Mouse (Mus musculus) neural tube, embryonic 10.5 days (tissue): ENCODE results near the gene Gpr171.
"Not testable (repeated sequence)": the region's sequence is repeated elsewhere in the genome, so short reads cannot be mapped to it uniquely, and the experiment has no call there.

Experiments used
- DNase-seq: peaks from one replicate; pipeline ENCODE4 v3.0.0-alpha.2; 2017; ENCODE audit warnings: low spot score; ENCODE audit errors: extremely low spot score

Gene Gpr171

GRCm38 (mm10) chr3:59101218-59101986 is at the start of gene Gpr171:
Gene Gpr171, minus strand, starts transcription at chr3:59101821.
- DNase-seq: no peak

- DNase-seq: no peak
Observed at GRCm38 (mm10) chr3:59150624-59151023, 49.0 kb upstream of the Gpr171 start.

- no peak for DNase-seq
Observed at GRCm38 (mm10) chr3:59149646-59150045, 48.0 kb upstream of the Gpr171 start.

GRCm38 (mm10) chr3:59145194-59145593 is 43.6 kb upstream of the Gpr171 start:
- DNase-seq: no peak

GRCm38 (mm10) chr3:59141507-59142305 is 40.1 kb upstream of the Gpr171 start:
- DNase-seq: no peak

GRCm38 (mm10) chr3:59140941-59141340 is 39.3 kb upstream of the Gpr171 start:
- not testable (repeated sequence) for DNase-seq

- no peak for DNase-seq
Observed at GRCm38 (mm10) chr3:59140115-59140514, 38.5 kb upstream of the Gpr171 start.

- DNase-seq: no peak
Observed at GRCm38 (mm10) chr3:59139651-59140051, 38.0 kb upstream of the Gpr171 start.

GRCm38 (mm10) chr3:59138946-59139468 is 37.4 kb upstream of the Gpr171 start:
- no peak for DNase-seq

- no peak for DNase-seq
Observed at GRCm38 (mm10) chr3:59135911-59136653, 34.5 kb upstream of the Gpr171 start.

GRCm38 (mm10) chr3:59133189-59133588 is 31.6 kb upstream of the Gpr171 start:
- no peak for DNase-seq

- DNase-seq: no peak
Observed at GRCm38 (mm10) chr3:59131966-59132365, 30.3 kb upstream of the Gpr171 start.

GRCm38 (mm10) chr3:59131081-59131480 is 29.5 kb upstream of the Gpr171 start:
- DNase-seq: no peak

GRCm38 (mm10) chr3:59130431-59130830 is 28.8 kb upstream of the Gpr171 start:
- DNase-seq: no peak

GRCm38 (mm10) chr3:59129547-59129946 is 27.9 kb upstream of the Gpr171 start:
- DNase-seq: no peak

GRCm38 (mm10) chr3:59128681-59129080 is 27.1 kb upstream of the Gpr171 start:
- no peak for DNase-seq

- no peak for DNase-seq
Observed at GRCm38 (mm10) chr3:59125783-59126555, 24.3 kb upstream of the Gpr171 start.

GRCm38 (mm10) chr3:59125022-59125421 is 23.4 kb upstream of the Gpr171 start:
- no peak for DNase-seq

GRCm38 (mm10) chr3:59121780-59122449 is 20.3 kb upstream of the Gpr171 start:
- DNase-seq: no peak

GRCm38 (mm10) chr3:59121067-59121730 is 19.6 kb upstream of the Gpr171 start:
- DNase-seq: no peak
